Mouse (Mus musculus) hindbrain, embryonic 11.5 days (tissue): Measurements from ENCODE around the gene Rnd1. TPM values are rescaled to one million over a fixed set of nuclear protein-coding genes. Genes with fewer than 3 reads are reported as not detected.

Experiments
- ATAC-seq: fragments of 200-750 bp; cut with Nextera tagmentation; 2 replicates; pipeline ENCODE4 v1.8.0; 2017; ENCODE audit warnings: mild to moderate bottlenecking, moderate TSS enrichment, moderate library complexity; ENCODE audit not compliant: low FRiP score
- DNase-seq: peaks from one replicate; pipeline ENCODE4 v3.0.0-alpha.2; 2015; ENCODE audit warnings: low spot score
- H3K27ac ChIP-seq: fragments of 300-500 bp; sonication (generic); 2 replicates; pipeline ENCODE4 v1.5.1; 2014; ENCODE audit warnings: mild to moderate bottlenecking, low read depth, low read length
- H3K27me3 ChIP-seq: fragments of 300-500 bp; sonication (generic); 2 replicates; pipeline ENCODE4 v1.6.1; 2014; ENCODE audit warnings: mild to moderate bottlenecking, low read length, moderate library complexity, mixed read lengths; ENCODE audit not compliant: control insufficient read depth, insufficient read depth
- H3K36me3 ChIP-seq: fragments of 300-500 bp; sonication (generic); 2 replicates; pipeline ENCODE4 v1.6.1; 2014; ENCODE audit warnings: mild to moderate bottlenecking, low read length, moderate library complexity, mixed read lengths; ENCODE audit not compliant: control insufficient read depth, insufficient read depth
- H3K4me1 ChIP-seq: fragments of 300-500 bp; sonication (generic); replicated peaks from 2 replicates; pipeline ENCODE4 v1.6.1; 2014; ENCODE audit warnings: low read length, mixed read lengths; ENCODE audit not compliant: control insufficient read depth, insufficient read depth
- H3K4me2 ChIP-seq: fragments of 300-500 bp; sonication (generic); replicated peaks from 2 replicates; pipeline ENCODE4 v1.6.1; 2014; ENCODE audit warnings: mild to moderate bottlenecking, low read depth, low read length
- H3K4me3 ChIP-seq: fragments of 300-500 bp; sonication (generic); 2 replicates; pipeline ENCODE4 v1.5.1; 2014; ENCODE audit warnings: low read depth, low read length
- H3K9ac ChIP-seq: fragments of 300-500 bp; sonication (generic); 2 replicates; pipeline ENCODE4 v1.6.1; 2014; ENCODE audit warnings: low read depth, low read length
- H3K9me3 ChIP-seq: fragments of 300-500 bp; sonication (generic); 2 replicates; pipeline ENCODE4 v1.6.1; 2016; ENCODE audit warnings: low read length; ENCODE audit not compliant: control insufficient read depth
- WGBS: fragments of 180-500 bp; shearing (Covaris S2); extraction: QIAGEN DNeasy Blood & Tissue Kit; methylation state at CpG from one replicate; pipeline ENCODE4 v1.1.7; 2014; 5-methylcytosine and 5-hydroxymethylcytosine counted together
- polyA plus RNA-seq: library from polyadenylated mRNA; unstranded; fragments of >200 nt; fragmentation: Nextera tagmentation; extraction: Ambion mirVana; gene quantifications from 2 replicates; pipeline ENCODE4 v1.2.1, GENCODE M21; 2014

The Rnd1 gene
- polyA plus RNA-seq, 1 experiment from 2014 or later: 5.9 TPM

DNA sequence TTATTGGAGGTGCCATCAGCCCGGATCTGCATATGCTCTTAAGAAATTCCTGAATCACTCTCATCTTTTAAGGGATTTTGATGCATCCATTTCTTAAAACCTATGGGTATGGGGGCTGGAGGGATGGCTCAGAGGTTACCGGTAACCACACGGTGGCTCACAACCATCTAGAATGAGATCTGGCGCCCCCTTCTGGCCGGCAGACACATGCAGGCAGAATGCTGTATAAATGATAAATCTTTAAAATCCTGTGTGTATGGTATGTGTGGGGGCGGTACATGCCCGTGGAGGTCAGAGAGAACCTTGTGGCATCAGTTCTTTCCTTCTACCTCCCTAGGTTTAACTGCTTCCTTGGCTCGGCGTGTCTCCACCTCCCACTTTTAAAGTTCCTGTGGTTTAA, 33.2 kb upstream of the Rnd1 start:
- H3K27ac ChIP-seq: no peak overlapping the region
- H3K9ac ChIP-seq: no peak overlapping the region
- no peaks in the 10 kb centered on the region for H3K4me1 ChIP-seq
- ATAC-seq (no peak), DNase-seq (peak; percentile 80)
- no peak overlapping the region for H3K4me2 ChIP-seq
- H3K27me3 ChIP-seq: 0 out of 2 replicates have a peak, but pooled peaks cover 2% of the 10 kb centered on the region
- 22% methylated on average over 9 of the region's 9 CpGs for WGBS
- no peaks in the 10 kb centered on the region for H3K36me3 ChIP-seq
- no peaks in the 10 kb centered on the region for H3K9me3 ChIP-seq
- no peak overlapping the region for H3K4me3 ChIP-seq

DNA sequence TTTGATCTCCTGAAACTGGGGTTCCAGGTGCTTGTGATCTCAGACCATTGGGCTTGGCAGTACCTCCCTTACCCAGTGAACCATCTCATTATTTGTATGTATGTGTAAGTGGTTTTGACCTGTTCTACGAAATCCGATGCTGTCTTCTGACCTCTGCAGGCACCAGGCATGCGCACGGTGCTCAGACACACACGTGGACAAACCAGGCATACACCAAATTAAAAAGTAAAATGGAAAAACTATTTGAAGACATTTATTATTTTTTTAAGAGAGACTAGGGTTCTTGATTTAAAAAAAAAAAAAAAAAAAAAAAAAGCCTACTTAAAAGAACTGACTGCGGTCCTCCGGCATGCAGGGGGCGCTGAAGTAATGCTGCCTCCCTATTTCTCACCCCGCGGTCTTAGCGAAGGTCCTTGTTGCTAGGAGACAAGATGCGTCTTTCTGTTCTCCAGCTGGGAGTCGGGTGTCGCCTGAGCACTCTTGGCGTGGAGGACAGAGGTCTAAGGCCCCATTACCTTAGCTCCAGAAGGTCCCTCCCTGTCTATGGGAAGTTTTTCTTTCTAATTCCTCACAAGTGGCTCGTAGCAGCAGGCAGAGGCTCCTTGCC, 30.6 kb upstream of the Rnd1 start, which contains the start of gene Ccdc65:
Gene Ccdc65, plus strand, starts transcription at position 442 of the 607 bp plus-strand sequence.
- 20% methylated on average over 16 of the region's 16 CpGs for WGBS
- no peak within 1 kb of the TSS for H3K9ac ChIP-seq
- H3K4me3 ChIP-seq: peak within 1 kb of the TSS; percentile 25
- peak within 1 kb of the TSS; percentile 39 for H3K4me2 ChIP-seq
- H3K27me3 ChIP-seq: 0 out of 2 replicates have a peak, but pooled peaks cover 2% of the 10 kb centered on the region
- H3K4me1 ChIP-seq: no peaks in the 10 kb centered on the region
- H3K9me3 ChIP-seq: no peaks in the 10 kb centered on the region
- ATAC-seq (no peak), DNase-seq (peak; percentile 90)
- H3K27ac ChIP-seq: no peak within 1 kb of the TSS
- no peaks in the 10 kb centered on the region for H3K36me3 ChIP-seq

DNA sequence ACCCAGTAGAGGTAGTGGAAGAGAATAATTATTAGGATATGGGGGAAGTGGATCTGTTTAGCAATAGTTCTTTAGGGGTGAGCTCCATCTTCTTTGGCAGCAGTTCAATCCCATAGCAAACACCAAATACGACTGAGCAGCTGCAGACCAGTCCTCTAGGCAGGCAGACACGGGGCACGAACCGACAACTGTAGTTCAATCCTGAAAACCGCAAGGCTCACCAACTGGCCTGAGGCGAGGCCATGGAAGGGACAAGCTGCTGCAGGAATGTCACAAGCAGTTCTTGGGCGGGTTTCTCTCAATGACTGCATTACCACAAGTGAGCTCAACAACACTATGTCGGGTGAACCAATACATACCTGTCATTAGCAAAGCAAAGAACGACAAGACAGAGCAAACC, 27.1 kb upstream of the Rnd1 start:
- Histone ChIP-seq H3K27ac (no peak overlapping the region), H3K4me3 (no peak overlapping the region), H3K36me3 (no peaks in the 10 kb centered on the region), H3K9me3 (no peaks in the 10 kb centered on the region), H3K4me1 (no peaks in the 10 kb centered on the region), H3K27me3 (peaks cover 16% of the 10 kb centered on the region), H3K9ac (no peak overlapping the region), H3K4me2 (no peak overlapping the region)
- ATAC-seq (no peak), DNase-seq (no peak)
- 71% methylated on average over 9 of the region's 9 CpGs for WGBS

DNA sequence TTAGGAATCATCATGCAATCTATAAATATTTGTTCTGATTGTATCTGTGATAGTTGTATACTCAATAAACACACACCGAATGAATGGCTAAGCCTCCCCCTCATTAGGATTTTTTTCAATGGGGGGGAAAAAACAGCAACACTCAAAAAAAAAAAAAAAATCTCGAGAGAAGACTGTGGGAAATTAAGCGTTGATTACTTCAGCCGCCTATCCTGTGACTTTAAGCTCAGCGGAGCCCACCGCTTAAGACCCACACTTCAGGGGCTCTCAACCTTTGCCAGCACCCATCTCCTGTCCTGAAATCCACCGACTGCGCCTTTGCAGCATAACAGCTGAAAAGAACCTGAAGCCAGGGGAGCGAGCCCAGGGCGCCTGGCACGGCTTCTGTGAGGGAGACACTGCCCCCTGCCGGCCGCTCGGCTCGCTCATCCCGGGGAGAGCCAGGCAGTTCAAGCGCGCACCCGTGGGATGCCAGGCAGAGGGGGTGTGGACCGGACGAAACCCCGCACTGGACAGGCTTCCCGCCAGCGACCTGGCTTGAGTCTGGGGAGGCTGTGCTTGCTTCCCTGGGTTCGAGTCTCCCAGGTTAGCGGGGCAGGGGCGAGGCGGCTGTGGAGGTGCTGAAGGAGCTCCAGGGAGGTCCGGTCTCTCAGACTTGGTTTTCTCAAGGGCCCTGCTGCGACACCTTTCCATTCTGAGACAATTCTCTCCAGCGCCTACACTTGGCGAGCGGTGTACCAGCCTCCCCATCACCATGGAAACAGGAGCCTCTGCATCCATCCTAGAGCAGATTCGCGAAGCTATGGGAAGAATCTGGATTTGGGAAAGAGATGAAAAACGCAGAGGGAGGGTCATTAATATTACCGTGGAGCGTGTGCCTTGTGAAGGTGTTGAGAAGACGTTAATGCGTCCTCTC, 22.2 kb upstream of the Rnd1 start:
- ATAC-seq: peak; percentile 65; the same call in 1 of the 2 replicates
- 7% methylated on average over 40 of the region's 40 CpGs for WGBS
- no peaks in the 10 kb centered on the region for H3K36me3 ChIP-seq
- H3K4me1 ChIP-seq: no peaks in the 10 kb centered on the region
- peak overlapping the region; percentile 50 for H3K4me2 ChIP-seq
- no peak overlapping the region for H3K27ac ChIP-seq
- H3K4me3 ChIP-seq: peak overlapping the region; percentile 15
- peak; percentile 93 for DNase-seq
- peak overlapping the region; percentile 41; the same call in 1 of the 2 replicates for H3K9ac ChIP-seq
- no peaks in the 10 kb centered on the region for H3K9me3 ChIP-seq
- H3K27me3 ChIP-seq: peaks cover 14% of the 10 kb centered on the region

DNA sequence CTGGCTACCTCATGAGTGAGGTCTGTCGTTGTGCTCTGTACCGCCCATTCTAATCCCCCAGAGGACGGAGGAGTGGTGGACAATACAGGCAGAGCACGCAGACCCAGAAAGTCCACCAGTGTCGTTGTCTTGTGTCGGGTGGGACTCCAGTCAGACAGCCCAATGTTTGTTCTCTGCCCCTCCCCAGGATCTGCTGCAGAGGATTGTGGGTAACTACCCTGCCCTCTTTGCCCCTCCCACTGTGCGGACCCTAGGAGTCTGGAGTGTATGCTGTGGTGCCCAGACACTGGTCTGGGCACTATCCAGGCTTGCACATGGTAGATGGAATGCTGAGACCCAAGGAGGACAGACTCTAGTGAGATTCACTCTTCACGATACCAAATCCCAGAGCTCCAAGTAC, 19.0 kb upstream of the Rnd1 start:
- Histone ChIP-seq H3K36me3 (no peaks in the 10 kb centered on the region), H3K9me3 (no peaks in the 10 kb centered on the region), H3K4me2 (no peak overlapping the region), H3K27me3 (peaks cover 14% of the 10 kb centered on the region), H3K9ac (no peak overlapping the region), H3K4me3 (no peak overlapping the region), H3K27ac (no peak overlapping the region), H3K4me1 (peaks cover 2% of the 10 kb centered on the region)
- DNase-seq (no peak), ATAC-seq (no peak)
- 54% methylated on average over 8 of the region's 8 CpGs for WGBS

DNA sequence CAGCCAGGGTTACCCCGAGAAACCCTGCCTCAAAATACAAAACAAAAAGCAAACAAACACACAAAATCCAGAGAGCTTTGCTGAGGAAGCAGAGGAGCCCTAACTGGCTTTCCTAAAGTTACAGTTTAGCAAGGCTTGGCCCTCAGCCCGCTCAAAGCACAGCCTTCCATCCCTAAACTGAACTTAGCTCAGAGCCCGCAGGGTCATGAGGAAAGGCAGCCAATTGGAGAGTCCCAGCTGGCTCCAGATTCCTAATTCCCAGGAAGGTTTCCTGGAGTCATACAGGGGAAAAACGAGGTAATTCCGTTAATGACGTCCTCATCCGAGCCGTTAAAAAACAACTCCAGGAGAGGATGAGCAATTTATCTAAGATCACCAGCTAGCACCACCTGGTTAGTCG, 18.5 kb upstream of the Rnd1 start:
- no peak overlapping the region for H3K9ac ChIP-seq
- H3K27me3 ChIP-seq: peaks cover 9% of the 10 kb centered on the region
- DNase-seq: no peak
- H3K27ac ChIP-seq: no peak overlapping the region
- H3K4me1 ChIP-seq: peaks cover 7% of the 10 kb centered on the region
- WGBS: 61% methylated on average over 9 of the region's 9 CpGs
- H3K9me3 ChIP-seq: no peaks in the 10 kb centered on the region
- no peaks in the 10 kb centered on the region for H3K36me3 ChIP-seq
- ATAC-seq: no peak
- no peak overlapping the region for H3K4me3 ChIP-seq
- no peak overlapping the region for H3K4me2 ChIP-seq

DNA sequence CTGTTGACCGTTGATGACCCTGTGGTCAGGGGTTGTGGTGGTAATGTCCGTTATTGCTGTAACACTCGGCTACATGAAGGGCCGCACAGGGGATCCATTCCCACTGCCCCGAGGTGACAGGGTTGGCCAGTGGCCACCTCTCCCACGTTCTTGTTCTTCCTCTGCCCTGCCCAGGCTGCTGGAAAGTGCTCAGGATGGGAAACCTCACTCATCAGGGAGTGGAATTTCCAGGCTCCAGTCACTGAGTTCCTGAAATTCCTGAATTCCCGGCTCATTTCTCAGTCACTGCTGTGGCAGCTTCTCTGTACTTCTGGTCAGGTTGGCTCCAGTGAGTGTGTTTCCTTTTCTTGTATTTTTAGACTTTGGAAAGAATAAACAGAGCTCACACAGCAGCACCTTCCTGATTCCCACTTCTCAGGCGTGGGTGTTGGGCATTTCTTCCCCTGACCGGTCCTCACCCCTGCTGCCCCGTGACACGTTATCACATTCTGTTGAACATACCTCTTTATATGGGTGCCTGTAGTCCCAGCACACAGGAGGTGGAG, 15.0 kb upstream of the Rnd1 start:
- no peaks in the 10 kb centered on the region for H3K27me3 ChIP-seq
- H3K9ac ChIP-seq: no peak overlapping the region
- H3K4me3 ChIP-seq: no peak overlapping the region
- no peaks in the 10 kb centered on the region for H3K36me3 ChIP-seq
- H3K4me2 ChIP-seq: no peak overlapping the region
- 46% methylated on average over 11 of the region's 11 CpGs for WGBS
- peaks cover 8% of the 10 kb centered on the region for H3K4me1 ChIP-seq
- no peak overlapping the region for H3K27ac ChIP-seq
- H3K9me3 ChIP-seq: no peaks in the 10 kb centered on the region
- DNase-seq: no peak
- ATAC-seq: no peak

DNA sequence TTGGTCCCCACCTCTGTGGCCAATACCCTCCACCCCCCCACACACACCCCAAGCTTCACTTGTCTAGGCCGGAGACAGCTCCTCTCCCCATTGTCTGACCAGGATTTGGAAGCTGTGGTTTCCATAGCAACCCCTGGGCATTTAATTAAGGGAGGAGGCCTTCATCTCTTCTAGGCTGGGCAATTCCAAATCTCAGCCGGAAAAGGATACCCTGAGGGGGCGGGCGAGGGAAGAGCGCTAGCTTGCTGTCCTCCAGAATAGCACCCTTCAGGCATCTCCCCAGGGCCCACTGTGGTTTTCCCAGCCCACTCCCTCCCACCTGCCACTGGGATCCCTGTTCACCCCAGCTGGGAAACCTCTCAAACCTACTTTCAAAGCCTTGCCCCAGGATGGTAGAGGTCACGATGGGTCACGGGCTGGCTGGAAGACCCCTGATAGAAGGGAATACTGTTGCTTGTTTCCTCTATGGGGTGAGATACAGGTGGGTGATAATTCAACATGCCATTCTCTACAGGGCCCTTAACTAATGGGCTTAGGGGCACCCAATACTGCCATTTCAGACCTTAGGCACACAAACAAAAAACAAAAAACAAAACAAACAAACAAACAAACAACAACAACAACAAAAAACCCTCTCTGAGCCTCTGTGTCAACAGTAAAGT, 14.4 kb upstream of the Rnd1 start:
- H3K9me3 ChIP-seq: no peaks in the 10 kb centered on the region

More for the DNA sequence above, 14.4 kb upstream of the Rnd1 start:
- 17% methylated on average over 7 of the region's 7 CpGs for WGBS
- ATAC-seq (peak; percentile 74), DNase-seq (peak; percentile 75)
- Histone ChIP-seq H3K27ac (peak overlapping the region; percentile 30; the same call in 1 of the 2 replicates), H3K36me3 (no peaks in the 10 kb centered on the region), H3K4me3 (no peak overlapping the region), H3K9ac (no peak overlapping the region), H3K27me3 (no peaks in the 10 kb centered on the region), H3K4me1 (peaks cover 8% of the 10 kb centered on the region), H3K4me2 (no peak overlapping the region; the same call in 1 of the 2 replicates)
